Mouse (Mus musculus) liver, adult 2 months (tissue): ENCODE data around the gene Nup188. TPM values are rescaled to one million over a fixed set of nuclear protein-coding genes. Genes with fewer than 3 reads are reported as not detected.

Source experiments
- DNase-seq: peaks from one replicate; pipeline ENCODE4 v3.0.0-alpha.2; 2011; ENCODE audit warnings: low read depth, low spot score; ENCODE audit errors: extremely low read depth
- H3K27ac ChIP-seq: fragments of 200-500 bp; replicated peaks from 2 replicates; pipeline ENCODE4 v1.5.1; 2012; ENCODE audit warnings: low read depth, mild to moderate bottlenecking, control low read depth, inconsistent platforms, low read length; ENCODE audit not compliant: insufficient read depth
- H3K27me3 ChIP-seq: fragments of 200-500 bp; 2 replicates; pipeline ENCODE4 v1.6.1; 2012; ENCODE audit warnings: mild to moderate bottlenecking, moderate library complexity, low read length, inconsistent platforms; ENCODE audit not compliant: control insufficient read depth, insufficient read depth
- H3K36me3 ChIP-seq: fragments of 200-500 bp; 2 replicates; pipeline ENCODE4 v1.6.1; 2012; ENCODE audit warnings: low read length, inconsistent platforms; ENCODE audit not compliant: control insufficient read depth, insufficient read depth
- H3K4me1 ChIP-seq: fragments of 200-500 bp; 2 replicates; pipeline ENCODE4 v1.6.1; 2011; ENCODE audit warnings: low read length; ENCODE audit not compliant: control insufficient read depth, insufficient read depth
- H3K4me3 ChIP-seq: fragments of 200-500 bp; 2 replicates; pipeline ENCODE4 v1.5.1; 2011; ENCODE audit warnings: low read depth, mild to moderate bottlenecking, control low read depth, low read length, moderate library complexity; ENCODE audit not compliant: insufficient read depth
- H3K79me2 ChIP-seq: fragments of 200-500 bp; 2 replicates; pipeline ENCODE4 v1.6.1; 2012; ENCODE audit warnings: inconsistent platforms, mild to moderate bottlenecking, low read length, moderate library complexity; ENCODE audit not compliant: control insufficient read depth, insufficient read depth
- H3K9ac ChIP-seq: fragments of 200-500 bp; 2 replicates; pipeline ENCODE4 v1.6.1; 2012; ENCODE audit warnings: low read depth, mild to moderate bottlenecking, control low read depth, inconsistent platforms, low read length
- CTCF ChIP-seq: fragments of 200-500 bp; IDR thresholded peaks from 2 replicates; pipeline ENCODE4 v1.5.1; 2011; ENCODE audit warnings: low read depth, low read length, control low read depth
- POLR2A ChIP-seq: fragments of 200-500 bp; IDR thresholded peaks from 2 replicates; pipeline ENCODE4 v1.6.1; 2011; ENCODE audit warnings: low read length, control low read depth; ENCODE audit not compliant: insufficient read depth; ENCODE audit errors: extremely low read depth
- WGBS: fragments of 180-500 bp; shearing (Covaris S2); methylation state at CpG from one replicate; pipeline ENCODE4 v1.1.7; 2018; 5-methylcytosine and 5-hydroxymethylcytosine counted together
- polyA plus RNA-seq: library from polyadenylated mRNA; depleted of rRNA; stranded (reverse); fragments of >200 nt; gene quantifications from 2 replicates; pipeline ENCODE4 v1.2.3, GENCODE M21; 2012
- total RNA-seq: library from RNA; depleted of rRNA; stranded (reverse); fragments of >200 nt; gene quantifications from 2 replicates; pipeline ENCODE4 v1.2.3, GENCODE M21; 2014

Gene Nup188
- total and polyA plus RNA-seq, 2 experiments, result 4.1 to 9.6 TPM

GRCm38 (mm10) chr2:30311481-30311880, 25.3 kb downstream of the Nup188 start:
- H3K4me3 ChIP-seq, result no peak overlapping the region
- peaks cover 59% of the 10 kb centered on the region for H3K36me3 ChIP-seq
- H3K27me3 ChIP-seq, result no peaks in the 10 kb centered on the region
- 82% methylated on average over 2 of the region's 2 CpGs for WGBS
- no peaks in the 10 kb centered on the region for H3K79me2 ChIP-seq
- H3K9ac ChIP-seq, result no peak overlapping the region
- DNase-seq, result peak; percentile 26
- no peak for TF ChIP-seq CTCF
- TF ChIP-seq POLR2A, result no peak
- no peaks in the 10 kb centered on the region for H3K4me1 ChIP-seq
- H3K27ac ChIP-seq, result no peak overlapping the region

DNA sequence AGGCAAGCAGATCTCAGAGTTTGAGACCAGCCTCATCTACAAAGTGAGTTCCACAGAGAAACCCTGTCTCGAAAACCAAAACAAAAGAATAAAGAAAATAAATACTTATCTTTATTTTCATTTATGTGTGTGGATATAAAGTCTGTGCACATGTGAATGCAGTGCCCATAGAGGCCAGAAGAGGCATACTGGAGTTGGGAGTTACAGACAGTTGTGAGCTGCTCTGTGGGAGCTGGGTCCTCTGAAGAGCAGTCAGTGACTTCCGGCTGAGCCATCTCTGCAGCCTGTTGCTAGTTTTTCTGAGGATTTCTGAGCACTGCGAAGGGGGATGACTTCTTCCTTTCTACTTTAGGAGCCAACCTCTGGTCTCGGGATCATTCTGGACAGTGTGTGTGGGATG, 29.9 kb downstream of the Nup188 start:
- DNase-seq, result no peak
- WGBS, result 94% methylated on average over 4 of the region's 4 CpGs
- no peaks in the 10 kb centered on the region for H3K79me2 ChIP-seq

GRCm38 (mm10) chr2:30316955-30317354, 30.8 kb downstream of the Nup188 start:
- Histone ChIP-seq H3K9ac (no peak overlapping the region), H3K79me2 (no peaks in the 10 kb centered on the region), H3K27ac (no peak overlapping the region), H3K36me3 (peaks cover 45% of the 10 kb centered on the region), H3K4me3 (no peak overlapping the region), H3K4me1 (no peaks in the 10 kb centered on the region), H3K27me3 (no peaks in the 10 kb centered on the region)
- no peak for DNase-seq
- 91% methylated on average over 5 of the region's 5 CpGs for WGBS
- TF ChIP-seq CTCF, result no peak
- no peak for TF ChIP-seq POLR2A

More for the DNA sequence above, 29.9 kb downstream of the Nup188 start:
- H3K36me3 ChIP-seq, result peaks cover 47% of the 10 kb centered on the region
- no peaks in the 10 kb centered on the region for H3K27me3 ChIP-seq
- H3K27ac ChIP-seq, result no peak overlapping the region
- H3K9ac ChIP-seq, result no peak overlapping the region
- H3K4me1 ChIP-seq, result no peaks in the 10 kb centered on the region
- TF ChIP-seq CTCF (no peak), POLR2A (no peak)
- no peak overlapping the region for H3K4me3 ChIP-seq

- no peak overlapping the region for H3K9ac ChIP-seq
- no peak overlapping the region for H3K4me3 ChIP-seq
- TF ChIP-seq CTCF, result no peak
- TF ChIP-seq POLR2A, result no peak
- no peak for DNase-seq
- H3K36me3 ChIP-seq, result peaks cover 41% of the 10 kb centered on the region
- H3K27me3 ChIP-seq, result no peaks in the 10 kb centered on the region
- H3K27ac ChIP-seq, result no peak overlapping the region
- 62% methylated on average over 4 of the region's 4 CpGs for WGBS
- no peaks in the 10 kb centered on the region for H3K79me2 ChIP-seq
- H3K4me1 ChIP-seq, result no peaks in the 10 kb centered on the region
Measured at GRCm38 (mm10) chr2:30319260-30319659, 33.1 kb downstream of the Nup188 start.

DNA sequence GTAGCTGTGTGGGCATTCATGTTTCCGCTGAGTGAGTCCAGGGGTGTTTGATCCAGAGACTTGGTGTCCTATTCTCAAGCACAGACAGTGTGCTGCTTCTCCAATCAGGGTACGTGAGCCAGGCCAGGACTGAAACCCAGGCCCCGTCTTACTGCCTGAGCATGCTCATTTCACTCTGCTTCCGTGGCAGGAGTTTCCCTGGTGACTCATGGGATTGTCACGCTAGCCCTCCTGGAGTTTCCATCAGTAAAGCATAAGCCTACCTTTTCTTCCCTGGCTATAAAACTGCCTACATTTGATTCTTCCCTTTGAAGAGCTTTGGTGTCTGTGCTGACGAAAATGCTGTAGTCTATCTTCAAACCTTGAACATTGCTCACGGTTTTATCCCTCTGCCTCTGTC, 36.9 kb downstream of the Nup188 start:
- no peaks in the 10 kb centered on the region for H3K4me1 ChIP-seq
- peaks cover 42% of the 10 kb centered on the region for H3K36me3 ChIP-seq
- H3K79me2 ChIP-seq, result no peaks in the 10 kb centered on the region
- DNase-seq, result no peak
- no peak overlapping the region for H3K4me3 ChIP-seq
- no peak overlapping the region for H3K27ac ChIP-seq
- 91% methylated on average over 7 of the region's 7 CpGs for WGBS
- no peak overlapping the region for H3K9ac ChIP-seq
- no peaks in the 10 kb centered on the region for H3K27me3 ChIP-seq
- no peak for TF ChIP-seq POLR2A
- no peak for TF ChIP-seq CTCF

DNA sequence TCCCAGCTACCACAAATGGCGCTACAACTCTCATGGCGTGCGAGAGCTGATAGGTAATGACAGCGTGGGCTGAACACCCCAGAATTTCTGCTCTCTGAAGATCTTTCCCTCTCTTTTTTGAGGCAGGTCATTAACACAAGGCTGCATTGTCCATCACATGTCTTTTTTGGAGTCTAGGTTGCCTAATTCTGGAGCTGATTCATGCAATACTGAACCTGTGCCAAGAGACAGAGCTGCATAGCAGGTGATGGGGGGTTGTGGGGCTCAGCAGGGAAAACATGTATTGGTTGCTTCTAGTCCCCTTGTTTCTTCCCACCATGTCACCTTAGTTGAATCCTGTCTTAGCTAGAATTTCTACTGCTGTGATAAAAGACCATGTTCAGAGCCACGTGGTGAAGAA, 39.1 kb downstream of the Nup188 start:
- peaks cover 42% of the 10 kb centered on the region for H3K36me3 ChIP-seq
- no peaks in the 10 kb centered on the region for H3K27me3 ChIP-seq
- TF ChIP-seq CTCF (no peak), POLR2A (no peak)
- H3K79me2 ChIP-seq, result no peaks in the 10 kb centered on the region
- H3K4me3 ChIP-seq, result no peak overlapping the region
- no peak overlapping the region for H3K27ac ChIP-seq
- DNase-seq, result peak; percentile 21
- 95% methylated on average over 5 of the region's 5 CpGs for WGBS
- H3K9ac ChIP-seq, result no peak overlapping the region
- no peaks in the 10 kb centered on the region for H3K4me1 ChIP-seq
